Mouse (Mus musculus) thymus, adult 18-20 months (tissue): ENCODE data around the gene C8a.

ENCODE experiments used
- DNase-seq, 2 experiments: peaks; one replicate each; pipeline ENCODE4 v3.0.0; 2022; ENCODE audit warnings: mixed read lengths in 2 of 2

Gene C8a

DNA sequence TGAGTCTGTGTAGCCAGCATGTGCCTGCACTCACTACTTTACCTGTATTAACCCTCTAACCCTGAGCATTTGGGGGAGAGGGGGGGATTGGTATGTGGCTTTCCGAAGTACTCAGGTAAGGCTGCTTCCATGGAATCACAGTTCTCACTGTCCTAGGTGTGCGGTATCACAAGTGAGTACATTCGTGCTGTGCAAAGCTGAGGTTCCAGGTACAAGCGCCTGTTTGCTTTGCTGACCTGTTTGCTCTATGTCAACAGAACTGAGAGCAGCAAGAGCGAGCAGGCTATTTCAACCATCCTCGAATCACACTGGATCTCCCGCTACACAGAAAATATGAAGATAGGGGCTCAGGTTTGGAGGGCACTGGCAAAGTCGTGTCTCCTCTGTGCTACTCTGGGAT lies 110.1 kb downstream of the C8a start, which contains the start of gene C8b:
TSS of gene C8b (plus strand) at position 253 of the 400 bp plus-strand sequence.
- DNase-seq = no peak
